Mouse (Mus musculus) olfactory bulb, adult 2 months (tissue): ENCODE measurements around the gene Pdk1.

Source experiments
- CTCF ChIP-seq: fragments of 200-500 bp; IDR thresholded peaks from 2 replicates; pipeline ENCODE4 v1.5.1; 2012; ENCODE audit warnings: low read depth, mild to moderate bottlenecking, low read length, moderate library complexity; ENCODE audit not compliant: insufficient read depth
- POLR2A ChIP-seq: fragments of 200-500 bp; IDR thresholded peaks from 2 replicates; pipeline ENCODE4 v1.6.1; 2012; ENCODE audit warnings: mild to moderate bottlenecking, low read depth, low read length, moderate library complexity; ENCODE audit not compliant: insufficient read depth

DNA sequence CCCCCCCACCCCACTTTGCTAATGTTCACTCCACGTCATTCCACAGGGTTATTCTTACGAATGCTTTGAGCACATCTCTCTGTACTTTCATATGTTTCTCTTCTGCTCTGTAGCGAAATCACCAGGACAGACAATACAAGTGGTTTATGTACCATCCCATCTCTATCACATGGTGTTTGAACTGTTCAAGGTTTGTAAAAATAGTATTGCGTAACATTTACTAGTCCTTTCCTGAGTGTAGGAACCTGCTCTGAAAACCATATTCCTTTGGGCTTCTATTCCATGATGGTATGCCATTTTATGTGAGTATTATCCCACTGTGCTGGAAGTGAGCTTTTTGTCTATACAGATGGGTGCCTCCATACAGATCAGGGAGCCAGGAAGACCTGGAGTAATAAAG lies 14.2 kb downstream of the Pdk1 start:
- TF ChIP-seq CTCF (no peak), POLR2A (no peak)
